21 mouse cellular contexts compared by ENCODE assay signal in the genomic region with DNA sequence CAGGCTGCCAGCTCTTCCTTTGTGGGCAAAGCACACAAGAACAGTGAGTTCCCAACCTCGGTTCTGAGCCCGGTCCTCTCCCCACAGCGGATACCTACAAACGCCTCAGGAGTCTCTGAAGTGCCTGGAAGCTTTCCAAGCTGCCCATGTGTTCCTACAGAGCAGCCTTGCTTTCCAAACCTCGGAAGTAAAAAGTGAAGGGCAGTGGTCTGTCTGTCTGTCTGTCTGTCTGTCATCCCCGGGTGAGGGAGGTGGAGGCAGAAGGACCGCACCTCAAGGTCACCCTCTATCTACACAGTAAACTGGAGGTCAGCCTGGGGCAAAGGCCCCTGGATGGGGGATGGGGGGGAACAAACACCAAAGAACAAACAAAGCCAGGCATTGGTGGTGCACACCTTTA. TPM values are rescaled to one million over a fixed set of nuclear protein-coding genes. Genes with fewer than 3 reads are reported as not detected.
A peak's percentile ranks its signal among the peaks of the same experiment; 100 is the strongest.
DNase-seq lines count a peak whose midpoint lies in the region; ATAC-seq and TF ChIP-seq lines count a peak whose summit lies in the region.
"Had no signal": no experiment of that assay in that cellular context is flagged by ENCODE, and none has a peak within 500 bp of the region (broad histone marks: within the 10 kb centered on the region; RNA-seq: fewer than 3 reads in every experiment).

No protein-coding gene starts in this region.

- DNase-seq in heart, postnatal 4 days: no peak
- no peak for DNase-seq in ES-E14 (ENCODE audit: low read depth, low spot score)
- DNase-seq in lung, postnatal 10 days: peak; percentile 48
- no peak for DNase-seq in layer of hippocampus, postnatal 36 days
- no peak for DNase-seq in frontal cortex, postnatal 25 days (ENCODE audit: low spot score in 2 of 2)
- DNase-seq: cerebellum, adult 2 months; gastrocnemius, postnatal 14 days; heart, adult 2 months; kidney, adult 11 months; kidney, postnatal 14 days; left cerebral cortex, postnatal 4 days; right cerebral cortex, postnatal 4 days; thymus, postnatal 25 days had no signal

- no peaks in the 10 kb centered on the region for H3K9me3 ChIP-seq in heart, embryonic 11.5 days (replicated peaks; ENCODE audit: control insufficient read depth, low read length)
- no peaks in the 10 kb centered on the region for H3K9me3 ChIP-seq in ES-Bruce4 (replicated peaks; ENCODE audit: control insufficient read depth, insufficient read depth, low read length, poor library complexity, severe bottlenecking)
- no peaks in the 10 kb centered on the region for H3K9me3 ChIP-seq in ES-E14 (ENCODE audit: control insufficient read depth, insufficient read depth, low read depth, low read length)
- H3K9me3 ChIP-seq in hindbrain, embryonic 13.5 days: no peaks in the 10 kb centered on the region
- H3K9me3 ChIP-seq: embryonic facial prominence, embryonic 13.5 days; G1E; hindbrain, embryonic 10.5 days had no signal

- no peak overlapping the region for H3K4me3 ChIP-seq in heart, embryonic 11.5 days (ENCODE audit: low read depth, low read length)
- no peak overlapping the region for H3K4me3 ChIP-seq in ES-Bruce4 (ENCODE audit: low read depth, low read length)
- H3K4me3 ChIP-seq in ES-E14 (ENCODE audit: insufficient read depth in 1 of 2, low read depth in 1 of 2, low read length in 2 of 2, poor library complexity in 1 of 2, severe bottlenecking in 1 of 2): peak overlapping the region in 1 of 2 experiments; percentile 7; a peak in 1 of 4 replicates
- no peak overlapping the region for H3K4me3 ChIP-seq in hindbrain, embryonic 13.5 days
- H3K4me3 ChIP-seq: embryonic facial prominence, embryonic 13.5 days; heart, adult 2 months; hindbrain, embryonic 10.5 days had no signal

- no peak for ATAC-seq in heart, embryonic 11.5 days (replicated peaks; ENCODE audit: insufficient number of reproducible peaks, low FRiP score, low TSS enrichment)
- no peak for ATAC-seq in hindbrain, embryonic 13.5 days (ENCODE audit: low FRiP score)
- ATAC-seq: forebrain, embryonic 14.5 days had no signal

- no peak for TF ChIP-seq POLR2A in ES-Bruce4 (IDR thresholded peaks at IDR 0.05; ENCODE audit: insufficient read depth, low read length)

- TF ChIP-seq EP300 in ES-Bruce4 (IDR thresholded peaks at IDR 0.05; ENCODE audit: insufficient read depth, low read depth, low read length): peak; percentile 92

- no peaks in the 10 kb centered on the region for H3K27me3 ChIP-seq in heart, embryonic 11.5 days (ENCODE audit: control insufficient read depth, insufficient read depth, low read length)
- H3K27me3 ChIP-seq in ES-Bruce4 (ENCODE audit: control insufficient read depth, insufficient read depth, low read length, poor library complexity, severe bottlenecking): no peaks in the 10 kb centered on the region
- H3K27me3 ChIP-seq in hindbrain, embryonic 13.5 days: no peaks in the 10 kb centered on the region
- H3K27me3 ChIP-seq: embryonic facial prominence, embryonic 13.5 days had no signal

- in situ Hi-C loops in ES-E14 (cut with MboI; ENCODE audit: low sequenced_read_pairs in 2 of 2, unreplicated experiment in 2 of 2): no loop called here

- H3K27ac ChIP-seq in heart, embryonic 11.5 days (ENCODE audit: low read depth, low read length): no peak overlapping the region
- H3K27ac ChIP-seq in ES-Bruce4 (ENCODE audit: insufficient read depth, low read length): peak overlapping the region; percentile 44; the same call in 1 of the 2 replicates
- H3K27ac ChIP-seq in ES-E14 (ENCODE audit: insufficient read depth, low read depth, low read length, poor library complexity, severe bottlenecking): peak overlapping the region; percentile 74
- H3K27ac ChIP-seq in hindbrain, embryonic 13.5 days: no peak overlapping the region
- H3K27ac ChIP-seq: embryonic facial prominence, embryonic 13.5 days; heart, adult 2 months; hindbrain, embryonic 10.5 days had no signal

- 69% methylated on average over 7 of the region's 7 CpGs for WGBS in heart, embryonic 11.5 days (ENCODE audit: insufficient replicate concordance)
- 72% methylated on average over 7 of the region's 7 CpGs for WGBS in hindbrain, embryonic 13.5 days

- H3K9ac ChIP-seq in heart, embryonic 11.5 days (ENCODE audit: low read depth, low read length): 0 out of 2 replicates have a peak overlapping the region, but pooled peaks have one; percentile 17
- H3K9ac ChIP-seq in ES-Bruce4 (ENCODE audit: low read depth, poor library complexity, severe bottlenecking) (no peak overlapping the region), ES-E14 (ENCODE audit: insufficient read depth, low read depth, low read length, poor library complexity, severe bottlenecking) (peak overlapping the region; percentile 47; the same call in 1 of the 2 replicates)
- H3K9ac ChIP-seq in hindbrain, embryonic 13.5 days: no peak overlapping the region
- H3K9ac ChIP-seq: embryonic facial prominence, embryonic 13.5 days had no signal

- H3K4me1 ChIP-seq in heart, embryonic 11.5 days (ENCODE audit: control insufficient read depth, insufficient read depth, low read length): no peaks in the 10 kb centered on the region; the same call in 1 of the 2 replicates
- H3K4me1 ChIP-seq in ES-Bruce4 (ENCODE audit: control insufficient read depth, insufficient read depth, low read length): peaks cover 3% of the 10 kb centered on the region
- H3K4me1 ChIP-seq in ES-E14 (ENCODE audit: control insufficient read depth in 2 of 2, insufficient read depth in 2 of 2, low read length in 2 of 2, poor library complexity in 1 of 2): peaks cover 4 to 9% of the 10 kb centered on the region in 2 experiments; a peak in 3 of 4 replicates
- H3K4me1 ChIP-seq in hindbrain, embryonic 13.5 days (replicated peaks): no peaks in the 10 kb centered on the region
- H3K4me1 ChIP-seq: embryonic facial prominence, embryonic 13.5 days; hindbrain, embryonic 10.5 days had no signal

- H3K36me3 ChIP-seq in heart, embryonic 11.5 days (ENCODE audit: control insufficient read depth, insufficient read depth, low read length): no peaks in the 10 kb centered on the region
- H3K36me3 ChIP-seq in ES-Bruce4 (ENCODE audit: control insufficient read depth, insufficient read depth, low read length, poor library complexity, severe bottlenecking): no peaks in the 10 kb centered on the region
- H3K36me3 ChIP-seq in ES-E14 (ENCODE audit: control insufficient read depth, insufficient read depth, low read length, poor library complexity, severe bottlenecking): no peaks in the 10 kb centered on the region
- H3K36me3 ChIP-seq in hindbrain, embryonic 13.5 days: no peaks in the 10 kb centered on the region
- H3K36me3 ChIP-seq: embryonic facial prominence, embryonic 13.5 days; G1E; hindbrain, embryonic 10.5 days had no signal

- no peak for TF ChIP-seq CTCF in ES-Bruce4 (IDR thresholded peaks at IDR 0.05; ENCODE audit: low read depth, low read length)

- no peak overlapping the region for H3K4me2 ChIP-seq in heart, embryonic 11.5 days
- H3K4me2 ChIP-seq in hindbrain, embryonic 13.5 days: no peak overlapping the region
- H3K4me2 ChIP-seq: embryonic facial prominence, embryonic 13.5 days; liver, embryonic 11.5 days had no signal

TF ChIP-seq in ES-E14, 5 proteins besides CTCF, POLR2A, EP300 and RAD21:
- TF ChIP-seq ZNF384 (IDR thresholded peaks at IDR 0.05; ENCODE audit: low read depth, low read length): no peak
- no peak for TF ChIP-seq ZC3H11A (IDR thresholded peaks at IDR 0.05; ENCODE audit: borderline replicate concordance, low read depth, low read length)
- TF ChIP-seq HCFC1 (IDR thresholded peaks at IDR 0.05; ENCODE audit: borderline replicate concordance, insufficient read depth, low read length): no peak
- no peak for TF ChIP-seq MAFK (IDR thresholded peaks at IDR 0.05; ENCODE audit: insufficient read depth, low read depth, low read length)
- TF ChIP-seq CHD2 (IDR thresholded peaks at IDR 0.05; ENCODE audit: low read depth, low read length): no peak
TF ChIP-seq in ES-E14: peak in this region for 0.

RNA-seq across cellular contexts. Expression of gene Pcbp1, which starts 20.4 kb away (rescaled TPM):
- polyA plus RNA-seq in heart, embryonic 11.5 days (2014; fragmentation: Nextera tagmentation; extraction: Ambion mirVana): 312 and 348 TPM in 2 replicates
- total RNA-seq in heart, postnatal 4 days (2021): 100 to 1,000 TPM; 227 to 230 TPM
- polyA plus RNA-seq in ES-Bruce4 (2011; ENCODE audit: insufficient read depth, insufficient read length, low read depth, missing spikeins): 328 and 331 TPM in 2 replicates
- 68.4 and 102 TPM in 2 replicates for total RNA-seq in ES-E14 (2012; rRNA removed)
- 268 and 333 TPM in 2 replicates for polyA plus RNA-seq in hindbrain, embryonic 13.5 days (2015; fragmentation: Nextera tagmentation; extraction: Ambion mirVana)
- 100 to 1,000 TPM; 177 to 186 TPM for total RNA-seq in layer of hippocampus, postnatal 36 days (2021)

Comparison
In these comparisons a context has a peak if more than half of its experiments do, and no peak if none do; other contexts are left out.
1. H3K27ac ChIP-seq: peak in ES-Bruce4 (single experiment) and ES-E14 (single experiment); none in heart, embryonic 11.5 days (single experiment) and hindbrain, embryonic 13.5 days (single experiment).
2. H3K9ac ChIP-seq: peak in heart, embryonic 11.5 days (single experiment) and ES-E14 (single experiment); none in ES-Bruce4 (single experiment) and hindbrain, embryonic 13.5 days (single experiment).